Comparison of ENCODE assay signal across 11 mouse cellular contexts in the genomic region with DNA sequence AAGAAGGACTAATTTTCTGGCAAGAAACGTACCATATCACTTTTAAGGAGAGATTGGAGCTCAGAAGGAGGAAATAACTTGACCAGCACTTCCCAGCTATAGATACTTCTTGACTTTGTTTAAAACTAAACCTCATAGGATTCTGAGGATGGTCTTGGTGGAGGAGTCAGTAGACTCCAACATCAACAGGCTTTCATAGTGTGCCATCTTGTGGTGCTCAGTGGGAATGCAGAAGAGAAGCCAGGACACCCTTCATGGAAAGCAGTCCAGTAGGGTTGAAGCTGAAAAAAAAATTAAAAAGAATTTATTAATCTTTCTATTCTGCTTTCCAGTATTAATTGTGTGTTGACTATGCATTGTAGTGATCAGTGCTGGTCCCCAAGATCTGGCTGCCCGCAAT. TPM values are rescaled to one million over a fixed set of nuclear protein-coding genes. Genes with fewer than 3 reads are reported as not detected.
DNase-seq lines count a peak whose midpoint lies in the region; ATAC-seq and TF ChIP-seq lines count a peak whose summit lies in the region.
"Not testable (repeated sequence)": the region's sequence is repeated elsewhere in the genome, so short reads cannot be mapped to it uniquely, and the experiment has no call there.
"Had no signal": no experiment of that assay in that cellular context is flagged by ENCODE, and none has a peak within 500 bp of the region (broad histone marks: within the 10 kb centered on the region; RNA-seq: fewer than 3 reads in every experiment).

No protein-coding gene starts in this region.

- peak; percentile 48 for TF ChIP-seq CTCF in heart, postnatal 0 days (IDR thresholded peaks at IDR 0.05; ENCODE audit: low read depth)

- not testable (repeated sequence) for H3K9me3 ChIP-seq in heart, postnatal 0 days (replicated peaks; ENCODE audit: control insufficient read depth, low read length)

- not testable (repeated sequence) for H3K4me3 ChIP-seq in heart, postnatal 0 days (ENCODE audit: low read depth, low read length)

- H3K27me3 ChIP-seq in heart, postnatal 0 days (ENCODE audit: control insufficient read depth, insufficient read depth, low read length): not testable (repeated sequence)

- WGBS in heart, postnatal 0 days: 29% methylated on average over 1 of the region's 2 CpGs

- not testable (repeated sequence) for H3K4me2 ChIP-seq in heart, postnatal 0 days (ENCODE audit: low read depth, low read length)

- DNase-seq in adrenal gland, adult 2 months: peak; percentile 25
- peak; percentile 32 to 62 for DNase-seq in cerebellum, postnatal 25 days
- DNase-seq in heart, postnatal 0 days (ENCODE audit: low spot score): not testable (repeated sequence)
- DNase-seq in kidney, adult 9 months: peak; percentile 51
- DNase-seq in left cerebral cortex, adult 18-20 months (ENCODE audit: low spot score in 2 of 2): peak; percentile 28 to 42
- peak; percentile 41 for DNase-seq in lung, postnatal 25 days (ENCODE audit: low spot score)
- peak; percentile 7 for DNase-seq in right cerebral cortex, postnatal 14 days
- DNase-seq in urinary bladder, postnatal 14 days (ENCODE audit: low spot score): peak; percentile 31

- not testable (repeated sequence) for H3K9ac ChIP-seq in heart, postnatal 0 days (replicated peaks; ENCODE audit: low read depth, low read length)

- H3K36me3 ChIP-seq in heart, postnatal 0 days (replicated peaks; ENCODE audit: control insufficient read depth, insufficient read depth, low read length): not testable (repeated sequence)

- H3K4me1 ChIP-seq in heart, postnatal 0 days (ENCODE audit: control insufficient read depth, insufficient read depth): not testable (repeated sequence)

- ATAC-seq in heart, postnatal 0 days (ENCODE audit: insufficient read depth, low read depth): not testable (repeated sequence)

- not testable (repeated sequence) for TF ChIP-seq EP300 in heart, postnatal 0 days (IDR thresholded peaks at IDR 0.05; ENCODE audit: low read depth)

- not testable (repeated sequence) for H3K27ac ChIP-seq in heart, postnatal 0 days (ENCODE audit: low read depth)

RNA-seq across cellular contexts. Expression of a gene that starts 15.0 kb away (rescaled TPM):
- 1 to 10 TPM in 1 of 2 experiments, under 1 TPM in 1; 0.89 to 2.2 TPM for total RNA-seq in adrenal gland, adult 2 months (2021)
- polyA plus RNA-seq in adrenal gland, adult 2 months (2012; rRNA removed): 0.30 and 0.73 TPM in 2 replicates
- total RNA-seq in heart, postnatal 0 days (2014; rRNA removed; ENCODE audit: low replicate concordance): not detected in 2 replicates
- polyA plus RNA-seq in heart, postnatal 0 days (2015; fragmentation: Nextera tagmentation; extraction: Ambion mirVana): 0.44 TPM in 1 of 2 replicates, not detected in the other
- under 1 TPM in 1 of 2 experiments, not detected in 1; 0.56 TPM for total RNA-seq in left cerebral cortex, adult 18-20 months (2021)
- total RNA-seq: layer of hippocampus, postnatal 36 days had no signal
- polyA plus RNA-seq: embryonic facial prominence, embryonic 10.5 days; midbrain, embryonic 15.5 days had no signal

RNA-seq across cellular contexts. Expression of a gene that starts 26.6 kb away (rescaled TPM):
- 10 to 100 TPM; 38.8 to 39.8 TPM for total RNA-seq in adrenal gland, adult 2 months (2021)
- polyA plus RNA-seq in adrenal gland, adult 2 months (2012; rRNA removed): 4.7 and 4.9 TPM in 2 replicates
- 2.8 and 6.9 TPM in 2 replicates for total RNA-seq in heart, postnatal 0 days (2014; rRNA removed; ENCODE audit: low replicate concordance)
- polyA plus RNA-seq in heart, postnatal 0 days (2015; fragmentation: Nextera tagmentation; extraction: Ambion mirVana): 40.2 and 40.6 TPM in 2 replicates
- total RNA-seq in left cerebral cortex, adult 18-20 months (2021): 10 to 100 TPM; 26.6 to 29.4 TPM
